Mouse (Mus musculus) erythroblast, embryonic 14.5 days (primary cell): Measurements from ENCODE around the gene Sptbn4.

Experiments
- GATA1 ChIP-seq: IDR thresholded peaks from 2 replicates; pipeline ENCODE4 v1.6.1; 2012; ENCODE audit warnings: low read length, inconsistent platforms, mixed read lengths
- TAL1 ChIP-seq: IDR thresholded peaks from 3 replicates; pipeline ENCODE4 v1.6.1; 2012; ENCODE audit warnings: low read length, inconsistent platforms, mixed read lengths

- TF ChIP-seq TAL1, result no peak
- TF ChIP-seq GATA1, result no peak
Observed at GRCm38 (mm10) chr7:27381009-27381408, 66.5 kb downstream of the Sptbn4 start.
